Mouse (Mus musculus): ENCODE measurements around the gene Epc2. TPM values are rescaled to one million over a fixed set of nuclear protein-coding genes. Genes with fewer than 3 reads are reported as not detected.

Gene Epc2
- polyA plus RNA-seq, 1 experiment from 2014 or later: 3.8 TPM

DNA sequence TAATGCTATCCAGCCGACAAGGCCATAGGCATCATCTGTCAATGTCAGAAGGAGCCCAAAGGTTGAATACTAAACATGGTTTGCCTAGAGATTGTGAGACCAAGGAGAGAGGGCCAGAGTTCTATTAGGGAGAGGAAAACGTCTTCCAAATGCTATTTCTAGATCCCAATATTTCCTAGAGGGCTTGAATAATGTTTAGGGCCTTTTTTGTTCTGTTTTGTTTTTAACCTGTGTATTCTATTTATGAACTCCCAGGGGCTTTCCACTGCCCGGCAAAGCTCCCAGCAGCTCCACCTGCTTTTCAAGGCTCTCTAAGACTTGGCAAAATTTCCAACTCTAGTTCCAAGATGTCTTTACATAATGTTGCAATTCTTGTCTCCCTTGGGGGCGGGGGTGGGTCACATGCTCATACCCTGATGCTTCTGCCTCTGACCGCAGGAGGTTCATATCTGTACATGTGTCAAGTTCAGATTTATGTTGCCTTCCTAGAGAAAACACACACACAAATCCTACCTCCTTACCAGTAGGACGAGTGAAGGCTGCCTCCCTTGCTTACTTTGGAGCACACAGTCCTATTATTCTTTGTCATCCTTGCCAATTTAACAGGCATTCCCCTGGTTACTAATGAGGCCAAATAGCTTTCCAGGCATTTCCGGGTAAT is 148.9 kb downstream of the Epc2 start:
- no peak overlapping the region for H3K27ac ChIP-seq (ENCODE audit: low read length)
- H3K27me3 ChIP-seq (replicated peaks; ENCODE audit: control insufficient read depth, insufficient read depth, low read length): no peaks in the 10 kb centered on the region
- H3K4me3 ChIP-seq (ENCODE audit: low read length): no peak overlapping the region
- no peaks in the 10 kb centered on the region for H3K36me3 ChIP-seq (ENCODE audit: control insufficient read depth, insufficient read depth, low read length)
- no peak overlapping the region for H3K4me2 ChIP-seq (ENCODE audit: low read depth, low read length)
- no peaks in the 10 kb centered on the region for H3K4me1 ChIP-seq (ENCODE audit: control insufficient read depth, insufficient read depth, low read length)
- no peaks in the 10 kb centered on the region for H3K9me3 ChIP-seq (ENCODE audit: control insufficient read depth, low read length)
- no peak overlapping the region for H3K9ac ChIP-seq (ENCODE audit: low read depth, low read length)
- 55% methylated on average over 7 of the region's 7 CpGs for WGBS
- ATAC-seq: no peak

Other genes starting within 250 kb of the Epc2 start
- 4.4 and 4.8 TPM in 2 replicates for gene Kif5c, start 167.8 kb downstream of the Epc2 start, polyA plus RNA-seq (2015; fragmentation: Nextera tagmentation; extraction: Ambion mirVana)

Data from intestine, embryonic 16.5 days (tissue).